Mouse (Mus musculus) midbrain, embryonic 11.5 days (tissue): ENCODE measurements around the gene Ttpal. TPM values are rescaled to one million over a fixed set of nuclear protein-coding genes. Genes with fewer than 3 reads are reported as not detected.

Source experiments
- ATAC-seq: fragments of 200-750 bp; cut with Nextera tagmentation; 2 replicates; pipeline ENCODE4 v1.8.0; 2017; ENCODE audit warnings: moderate TSS enrichment, moderate library complexity; ENCODE audit not compliant: low FRiP score
- DNase-seq: peaks from one replicate; pipeline ENCODE4 v3.0.0; 2015; ENCODE audit warnings: low spot score; ENCODE audit errors: missing footprints
- H3K27ac ChIP-seq: fragments of 300-500 bp; sonication (generic); 2 replicates; pipeline ENCODE4 v1.5.1; 2014; ENCODE audit warnings: low read depth, low read length
- H3K27me3 ChIP-seq: fragments of 300-500 bp; sonication (generic); 2 replicates; pipeline ENCODE4 v1.6.1; 2014; ENCODE audit warnings: mild to moderate bottlenecking, low read length, moderate library complexity, mixed read lengths; ENCODE audit not compliant: control insufficient read depth, insufficient read depth
- H3K36me3 ChIP-seq: fragments of 300-500 bp; sonication (generic); 2 replicates; pipeline ENCODE4 v1.6.1; 2014; ENCODE audit warnings: mild to moderate bottlenecking, low read length, moderate library complexity, mixed read lengths; ENCODE audit not compliant: control insufficient read depth, insufficient read depth
- H3K4me1 ChIP-seq: fragments of 300-500 bp; sonication (generic); 2 replicates; pipeline ENCODE4 v1.6.1; 2014; ENCODE audit warnings: low read length; ENCODE audit not compliant: control insufficient read depth, insufficient read depth
- H3K4me2 ChIP-seq: fragments of 300-500 bp; sonication (generic); 2 replicates; pipeline ENCODE4 v1.6.1; 2014; ENCODE audit warnings: mild to moderate bottlenecking, moderate library complexity
- H3K4me3 ChIP-seq: fragments of 300-500 bp; sonication (generic); 2 replicates; pipeline ENCODE4 v1.5.1; 2014; ENCODE audit warnings: low read depth, low read length
- H3K9ac ChIP-seq: fragments of 300-500 bp; sonication (generic); 2 replicates; pipeline ENCODE4 v1.6.1; 2014; ENCODE audit warnings: low read length
- H3K9me3 ChIP-seq: fragments of 300-500 bp; sonication (generic); 2 replicates; pipeline ENCODE4 v1.6.1; 2016; ENCODE audit warnings: low read length; ENCODE audit not compliant: control insufficient read depth
- WGBS: fragments of 180-500 bp; shearing (Covaris S2); extraction: QIAGEN DNeasy Blood & Tissue Kit; methylation state at CpG from one replicate; pipeline ENCODE4 v1.1.7; 2014; 5-methylcytosine and 5-hydroxymethylcytosine counted together
- polyA plus RNA-seq: library from polyadenylated mRNA; unstranded; fragments of >200 nt; fragmentation: Nextera tagmentation; extraction: Ambion mirVana; gene quantifications from 2 replicates; pipeline ENCODE4 v1.2.1, GENCODE M21; 2014

The Ttpal gene
- 39.9 and 44.5 TPM in 2 replicates for polyA plus RNA-seq

DNA sequence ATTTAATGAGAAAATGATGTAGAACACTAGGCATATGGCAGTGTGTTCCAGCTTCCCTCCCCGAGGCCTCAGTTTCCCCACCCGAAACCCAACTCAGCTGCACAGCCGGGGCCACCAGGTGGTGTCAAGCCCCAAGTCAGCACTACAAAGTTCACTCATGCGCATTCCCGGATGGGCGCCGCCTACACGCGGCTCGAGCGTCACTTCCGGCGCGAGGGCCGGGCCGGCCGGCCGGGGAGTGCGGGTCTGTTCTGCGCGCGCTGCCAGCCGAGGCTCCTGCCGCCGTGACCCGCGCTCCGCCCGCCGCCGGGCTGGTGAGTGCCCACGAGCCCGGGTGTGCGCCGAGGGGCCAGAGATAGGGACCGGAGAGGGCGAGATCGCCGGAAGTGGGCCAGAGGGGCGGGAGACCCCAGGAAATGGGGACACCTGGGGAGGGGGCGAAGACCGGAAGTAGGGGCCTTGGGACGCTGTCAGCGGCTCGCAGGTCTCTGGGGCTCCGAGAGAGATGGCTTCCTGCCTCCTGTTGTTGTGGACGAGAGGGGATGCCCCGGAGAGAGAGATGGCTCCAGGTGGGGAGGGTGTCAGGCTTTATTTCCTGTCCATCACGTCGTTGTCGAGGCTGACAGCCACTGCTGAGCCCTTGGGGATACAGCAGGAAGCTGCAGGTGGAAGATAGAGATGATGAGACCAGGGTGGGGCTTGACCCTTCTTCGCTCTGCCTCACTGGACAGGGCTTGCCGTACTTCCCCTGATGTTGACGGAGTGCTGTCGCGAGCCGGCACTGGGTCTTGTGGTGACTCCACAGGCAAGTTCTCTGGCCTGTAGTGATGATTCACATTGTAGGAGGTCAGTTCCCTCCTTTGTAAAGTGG lies at the start of gene Ttpal:
Gene Ttpal (plus strand): TSS at position 214 of the 871 bp plus-strand sequence.
- Histone ChIP-seq H3K4me1 (peaks cover 6% of the 10 kb centered on the region), H3K27me3 (no peaks in the 10 kb centered on the region), H3K4me3 (peak within 1 kb of the TSS; percentile 91), H3K4me2 (peak within 1 kb of the TSS; percentile 95), H3K9me3 (no peaks in the 10 kb centered on the region), H3K27ac (peak within 1 kb of the TSS; percentile 84), H3K9ac (peak within 1 kb of the TSS; percentile 94), H3K36me3 (no peaks in the 10 kb centered on the region)
- ATAC-seq (peak; percentile 94), DNase-seq (peak; percentile 98)
- 2% methylated on average over 56 of the region's 57 CpGs for WGBS

- Histone ChIP-seq H3K4me1 (no peaks in the 10 kb centered on the region), H3K36me3 (no peaks in the 10 kb centered on the region), H3K4me2 (no peak overlapping the region), H3K27ac (no peak overlapping the region), H3K4me3 (no peak overlapping the region), H3K9ac (no peak overlapping the region), H3K9me3 (no peaks in the 10 kb centered on the region), H3K27me3 (no peaks in the 10 kb centered on the region)
- DNase-seq (no peak), ATAC-seq (no peak)
- 90% methylated on average over 8 of the region's 8 CpGs for WGBS
Observed at GRCm38 (mm10) chr2:163552518-163552929, 49.6 kb upstream of the Ttpal start.

- Histone ChIP-seq H3K36me3 (no peaks in the 10 kb centered on the region), H3K27ac (no peak overlapping the region), H3K27me3 (no peaks in the 10 kb centered on the region), H3K4me1 (no peaks in the 10 kb centered on the region), H3K4me2 (no peak overlapping the region), H3K9me3 (no peaks in the 10 kb centered on the region), H3K4me3 (no peak overlapping the region), H3K9ac (no peak overlapping the region)
- WGBS: 81% methylated on average over 4 of the region's 4 CpGs
- DNase-seq (no peak), ATAC-seq (no peak)
Observed at GRCm38 (mm10) chr2:163554425-163554982, 47.6 kb upstream of the Ttpal start.

- Histone ChIP-seq H3K27me3 (no peaks in the 10 kb centered on the region), H3K4me3 (no peak overlapping the region), H3K4me2 (no peak overlapping the region), H3K27ac (no peak overlapping the region), H3K36me3 (no peaks in the 10 kb centered on the region), H3K4me1 (no peaks in the 10 kb centered on the region), H3K9me3 (no peaks in the 10 kb centered on the region), H3K9ac (no peak overlapping the region)
- peak; percentile 44 for DNase-seq
- WGBS: 82% methylated on average over 6 of the region's 6 CpGs
- no peak for ATAC-seq
Observed at GRCm38 (mm10) chr2:163554996-163555395, 47.1 kb upstream of the Ttpal start.

GRCm38 (mm10) chr2:163555417-163555816 lies 46.7 kb upstream of the Ttpal start:
- Histone ChIP-seq H3K4me3 (no peak overlapping the region), H3K4me2 (no peak overlapping the region), H3K36me3 (no peaks in the 10 kb centered on the region), H3K27ac (no peak overlapping the region), H3K4me1 (no peaks in the 10 kb centered on the region), H3K9ac (no peak overlapping the region), H3K27me3 (no peaks in the 10 kb centered on the region), H3K9me3 (no peaks in the 10 kb centered on the region)
- no peak for ATAC-seq
- no peak for DNase-seq
- 82% methylated on average over 13 of the region's 13 CpGs for WGBS

DNA sequence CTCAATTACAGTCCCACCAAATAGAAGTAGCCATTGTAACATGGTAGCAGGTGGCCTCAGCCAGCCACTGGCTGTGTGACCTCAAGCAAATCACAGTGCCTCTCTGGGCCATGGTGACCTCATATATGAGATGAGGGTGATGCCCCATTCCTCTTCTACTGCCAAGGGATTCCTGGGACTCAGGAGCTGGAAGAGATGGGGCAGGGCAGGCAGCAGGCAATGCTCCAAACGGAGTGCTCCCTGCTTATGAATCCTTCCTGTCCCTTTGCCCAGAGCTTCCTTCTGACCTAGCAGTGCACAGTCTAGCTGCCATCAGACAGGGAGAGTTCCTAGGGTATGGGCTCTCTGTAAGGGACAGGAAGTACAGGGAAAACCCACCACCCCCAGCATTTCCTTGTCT lies 43.6 kb upstream of the Ttpal start:
- Histone ChIP-seq H3K4me2 (no peak overlapping the region), H3K4me1 (no peaks in the 10 kb centered on the region), H3K27ac (no peak overlapping the region), H3K4me3 (no peak overlapping the region), H3K9me3 (no peaks in the 10 kb centered on the region), H3K27me3 (no peaks in the 10 kb centered on the region), H3K36me3 (no peaks in the 10 kb centered on the region), H3K9ac (no peak overlapping the region)
- DNase-seq (peak; percentile 14), ATAC-seq (no peak)
- 65% methylated on average over 1 of the region's 1 CpGs for WGBS

DNA sequence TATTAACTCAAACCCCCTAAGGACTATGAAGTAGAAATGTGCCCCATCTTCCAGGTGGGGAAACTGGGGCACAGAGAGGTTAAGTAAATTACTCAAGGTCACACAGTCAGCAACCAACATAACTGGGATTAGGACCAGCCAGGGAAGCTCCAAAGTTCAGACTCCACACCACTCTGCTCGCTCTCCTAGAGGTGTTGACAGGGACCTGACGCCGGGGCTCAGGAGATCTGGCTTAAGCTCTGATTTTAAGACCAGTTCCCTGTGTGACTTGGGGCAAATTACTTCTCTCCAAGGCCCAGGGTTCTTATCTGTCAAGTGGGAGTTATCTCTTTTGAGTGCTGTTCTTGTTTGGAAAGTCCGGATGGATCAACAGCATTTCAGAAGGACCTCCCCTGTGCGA lies 42.9 kb upstream of the Ttpal start:
- Histone ChIP-seq H3K27ac (no peak overlapping the region), H3K4me2 (no peak overlapping the region), H3K27me3 (no peaks in the 10 kb centered on the region), H3K9me3 (no peaks in the 10 kb centered on the region), H3K36me3 (no peaks in the 10 kb centered on the region), H3K4me1 (no peaks in the 10 kb centered on the region), H3K4me3 (no peak overlapping the region), H3K9ac (no peak overlapping the region)
- WGBS: 81% methylated on average over 5 of the region's 5 CpGs
- ATAC-seq (no peak), DNase-seq (peak; percentile 33)

GRCm38 (mm10) chr2:163560247-163560646 lies 41.9 kb upstream of the Ttpal start:
- DNase-seq (no peak), ATAC-seq (no peak)
- Histone ChIP-seq H3K4me1 (no peaks in the 10 kb centered on the region), H3K36me3 (no peaks in the 10 kb centered on the region), H3K4me2 (no peak overlapping the region), H3K9ac (no peak overlapping the region), H3K27ac (no peak overlapping the region), H3K4me3 (no peak overlapping the region), H3K9me3 (no peaks in the 10 kb centered on the region), H3K27me3 (no peaks in the 10 kb centered on the region)
- 73% methylated on average over 3 of the region's 3 CpGs for WGBS

GRCm38 (mm10) chr2:163561258-163561948 lies 40.7 kb upstream of the Ttpal start:
- 86% methylated on average over 13 of the region's 13 CpGs for WGBS
- Histone ChIP-seq H3K9ac (no peak overlapping the region), H3K4me3 (no peak overlapping the region), H3K36me3 (no peaks in the 10 kb centered on the region), H3K4me1 (no peaks in the 10 kb centered on the region), H3K4me2 (no peak overlapping the region), H3K27ac (no peak overlapping the region), H3K9me3 (no peaks in the 10 kb centered on the region), H3K27me3 (no peaks in the 10 kb centered on the region)
- ATAC-seq (no peak), DNase-seq (peak; percentile 28)
